Mouse (Mus musculus): ENCODE results near the gene Fancl. TPM values are rescaled to one million over a fixed set of nuclear protein-coding genes. Genes with fewer than 3 reads are reported as not detected.

Fancl gene
- polyA plus RNA-seq, 1 experiment from 2014 or later, result 29.9 TPM

Other genes with a start within 250 kb of the Fancl start
- 2.4 and 3.0 TPM in 2 replicates for gene 5730522E02Rik, start 175.4 kb upstream of the Fancl start, polyA plus RNA-seq (2015; fragmentation: Nextera tagmentation; extraction: Ambion mirVana)
- gene Gm6899, start 207.1 kb downstream of the Fancl start, polyA plus RNA-seq (2015; fragmentation: Nextera tagmentation; extraction: Ambion mirVana), result 0.35 TPM in 1 of 2 replicates, not detected in the other
- gene Vrk2, start 207.9 kb downstream of the Fancl start, polyA plus RNA-seq (2015; fragmentation: Nextera tagmentation; extraction: Ambion mirVana), result 17.5 and 18.6 TPM in 2 replicates